Comparison of ENCODE assay signal across 23 mouse cellular contexts in the genomic region with DNA sequence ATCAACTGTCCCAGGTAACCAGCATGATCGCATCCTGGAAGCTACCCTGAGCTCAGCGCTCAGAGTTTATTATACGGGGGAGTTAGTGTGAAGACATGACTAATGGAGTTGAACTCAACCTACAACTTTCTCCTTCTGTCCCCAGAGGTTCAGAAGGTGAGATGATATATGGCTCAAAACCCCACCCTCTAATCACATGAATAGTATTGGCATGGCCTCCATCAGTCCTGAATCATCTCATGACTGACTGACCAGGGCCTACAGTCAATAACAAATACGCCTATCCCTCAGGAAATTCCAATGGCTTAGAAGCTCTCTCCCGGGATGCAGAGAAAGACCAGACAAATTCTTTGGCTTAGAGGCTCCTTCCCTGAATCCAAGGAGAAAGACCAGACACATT.
"Had no signal": no experiment of that assay in that cellular context is flagged by ENCODE, and none has a peak within 500 bp of the region (broad histone marks: within the 10 kb centered on the region; RNA-seq: fewer than 3 reads in every experiment).

No protein-coding gene starts in this region.

- H3K36me3 ChIP-seq: heart, embryonic 10.5 days; heart, embryonic 12.5 days; limb, embryonic 10.5 days; limb, embryonic 12.5 days; liver, embryonic 12.5 days had no signal

- H3K9me3 ChIP-seq: heart, embryonic 10.5 days; heart, embryonic 12.5 days; limb, embryonic 10.5 days; limb, embryonic 12.5 days; liver, embryonic 12.5 days had no signal

- H3K4me1 ChIP-seq: heart, embryonic 10.5 days; heart, embryonic 12.5 days; liver, embryonic 12.5 days had no signal

- H3K4me3 ChIP-seq: heart, embryonic 10.5 days; heart, embryonic 12.5 days; layer of hippocampus, adult 2 months; left cerebral cortex, adult 2 months; limb, embryonic 10.5 days; limb, embryonic 12.5 days; liver, embryonic 12.5 days had no signal

- ATAC-seq: hindbrain, embryonic 16.5 days; inflammation-experienced regulatory T-cells, adult 6 months; intestine, embryonic 16.5 days; liver, embryonic 12.5 days had no signal

- H3K27ac ChIP-seq: heart, embryonic 10.5 days; hindbrain, embryonic 14.5 days; kidney, postnatal 0 days; layer of hippocampus, adult 2 months; left cerebral cortex, adult 2 months; limb, embryonic 10.5 days; limb, embryonic 12.5 days; liver, embryonic 12.5 days; liver, embryonic 14.5 days had no signal

- H3K9ac ChIP-seq: heart, embryonic 12.5 days; hindbrain, embryonic 14.5 days; limb, embryonic 12.5 days; liver, embryonic 12.5 days; liver, embryonic 14.5 days had no signal

- DNase-seq: gastrocnemius, postnatal 14 days; gastrocnemius, postnatal 36 days; heart, adult 18-20 months; heart, postnatal 10 days; heart, postnatal 36 days; kidney, adult 18-20 months; kidney, adult 8-10 months; kidney, postnatal 14 days; kidney, postnatal 36 days; liver had no signal

- H3K27me3 ChIP-seq: heart, embryonic 12.5 days; limb, embryonic 12.5 days; liver, embryonic 12.5 days had no signal

- H3K4me2 ChIP-seq: heart, embryonic 12.5 days; hindbrain, embryonic 14.5 days; limb, embryonic 12.5 days; liver, embryonic 12.5 days had no signal
